Mouse (Mus musculus): Measurements from ENCODE around the gene Zfp410.

- TF ChIP-seq CTCF (IDR thresholded peaks at IDR 0.05; ENCODE audit: control insufficient read depth, insufficient read depth, insufficient read length) = no peak
- TF ChIP-seq FOSL1 (IDR thresholded peaks at IDR 0.05; ENCODE audit: insufficient read depth, low read length, poor library complexity, severe bottlenecking) = no peak
- no peak for TF ChIP-seq USF1 (IDR thresholded peaks at IDR 0.05; ENCODE audit: low read depth)
- TF ChIP-seq MYOG (IDR thresholded peaks at IDR 0.05; ENCODE audit: control insufficient read depth, extremely low read depth, insufficient read length) = no peak
- TF ChIP-seq MAX (IDR thresholded peaks at IDR 0.05) = no peak
- no peak for TF ChIP-seq MYOD1 (IDR thresholded peaks at IDR 0.05; ENCODE audit: control insufficient read depth, insufficient read length, low read depth)
- no peak for TF ChIP-seq CEBPB (IDR thresholded peaks at IDR 0.05; ENCODE audit: low read depth)
Measured at GRCm38 (mm10) chr12:84285593-84285968, 31.1 kb upstream of the Zfp410 start.

All from C2C12 (cell line).